Mouse (Mus musculus): Measurements from ENCODE around the gene Dock3. TPM values are rescaled to one million over a fixed set of nuclear protein-coding genes. Genes with fewer than 3 reads are reported as not detected.
"Not testable (repeated sequence)": the region's sequence is repeated elsewhere in the genome, so short reads cannot be mapped to it uniquely, and the experiment has no call there.

Gene Dock3
- polyA plus RNA-seq, 1 experiment: 4.5 TPM

DNA sequence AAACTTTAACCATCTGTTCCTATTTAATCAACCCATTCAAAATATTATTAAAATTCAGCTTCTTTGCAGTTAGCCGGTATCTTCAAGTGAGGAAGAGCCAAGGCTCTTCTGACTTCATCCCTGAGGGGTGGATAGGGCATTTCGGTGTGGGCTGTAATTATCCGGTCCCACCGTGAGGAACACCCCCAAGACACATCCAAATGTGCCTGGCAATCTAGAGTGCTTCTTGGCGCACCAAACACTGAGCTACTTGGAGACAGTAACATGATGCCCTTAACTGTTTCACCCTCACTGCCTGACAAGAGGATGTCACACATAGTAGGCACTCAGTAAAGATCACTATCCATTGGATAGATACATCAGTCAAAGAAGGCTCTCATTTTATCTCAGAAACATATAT is 4.4 kb upstream of the Dock3 start:
- Histone ChIP-seq H3K9me3 (replicated peaks; ENCODE audit: control insufficient read depth, insufficient read depth, low read length, poor library complexity, severe bottlenecking) (no peaks in the 10 kb centered on the region), H3K9ac (ENCODE audit: low read depth, poor library complexity, severe bottlenecking) (no peak overlapping the region), H3K4me1 (ENCODE audit: control insufficient read depth, insufficient read depth, low read length) (no peaks in the 10 kb centered on the region), H3K27ac (ENCODE audit: insufficient read depth, low read length) (no peak overlapping the region), H3K4me3 (ENCODE audit: low read depth, low read length) (no peak overlapping the region), H3K36me3 (ENCODE audit: control insufficient read depth, insufficient read depth, low read length, poor library complexity, severe bottlenecking) (no peaks in the 10 kb centered on the region), H3K27me3 (ENCODE audit: control insufficient read depth, insufficient read depth, low read length, poor library complexity, severe bottlenecking) (peaks cover 27% of the 10 kb centered on the region)
- TF ChIP-seq CTCF (IDR thresholded peaks at IDR 0.05; ENCODE audit: low read depth, low read length) (no peak), EP300 (IDR thresholded peaks at IDR 0.05; ENCODE audit: insufficient read depth, low read depth, low read length) (no peak), POLR2A (IDR thresholded peaks at IDR 0.05; ENCODE audit: insufficient read depth, low read length) (no peak)

DNA sequence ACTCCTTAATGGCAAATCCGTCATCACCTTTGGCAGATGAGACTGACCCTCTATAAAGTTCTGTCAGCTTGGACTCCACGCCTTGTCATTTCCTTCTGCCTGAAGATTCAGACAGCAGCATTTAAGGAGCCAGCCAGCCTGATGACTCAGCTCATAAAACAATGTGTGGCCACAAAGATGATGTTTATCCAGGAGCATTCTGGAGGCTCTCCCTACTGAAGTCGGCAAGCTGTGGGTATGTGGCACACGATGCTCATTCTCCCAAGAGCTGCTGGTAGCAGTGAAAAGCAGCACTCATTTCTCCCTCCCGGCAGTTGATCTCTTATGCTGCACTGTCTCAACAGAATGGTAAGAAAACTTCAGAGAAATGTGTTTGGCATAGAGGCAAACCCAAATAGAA is 3.6 kb upstream of the Dock3 start:
- H3K4me3 ChIP-seq (ENCODE audit: low read depth, low read length): no peak overlapping the region
- TF ChIP-seq CTCF (IDR thresholded peaks at IDR 0.05; ENCODE audit: low read depth, low read length) (no peak), POLR2A (IDR thresholded peaks at IDR 0.05; ENCODE audit: insufficient read depth, low read length) (no peak), EP300 (IDR thresholded peaks at IDR 0.05; ENCODE audit: insufficient read depth, low read depth, low read length) (no peak)
- no peak overlapping the region for H3K27ac ChIP-seq (ENCODE audit: insufficient read depth, low read length)

DNA sequence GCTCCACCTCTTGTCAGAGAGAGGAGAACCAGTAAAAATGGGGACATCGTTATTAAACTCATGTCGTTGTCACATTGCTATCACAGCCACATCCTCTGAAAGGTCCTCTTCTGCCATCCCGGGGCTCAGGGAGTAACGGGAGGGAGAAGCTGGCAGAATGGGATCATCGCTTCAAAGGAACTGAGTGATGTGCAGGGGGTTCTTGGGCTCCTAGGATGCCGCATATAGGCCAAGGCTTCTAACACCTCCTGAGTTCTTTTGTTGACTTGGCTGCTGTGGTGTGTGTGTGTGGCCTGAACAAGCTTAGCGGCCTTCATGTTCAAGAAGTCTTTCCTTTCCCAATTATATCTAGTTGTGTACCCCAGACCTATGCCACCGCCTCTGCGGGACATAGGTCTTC is 431 bp upstream of the Dock3 start:
- Histone ChIP-seq H3K4me1 (ENCODE audit: control insufficient read depth, insufficient read depth, low read length) (no peaks in the 10 kb centered on the region), H3K27ac (ENCODE audit: insufficient read depth, low read length) (no peak overlapping the region), H3K9me3 (replicated peaks; ENCODE audit: control insufficient read depth, insufficient read depth, low read length, poor library complexity, severe bottlenecking) (no peaks in the 10 kb centered on the region), H3K9ac (ENCODE audit: low read depth, poor library complexity, severe bottlenecking) (peak overlapping the region; percentile 99), H3K27me3 (ENCODE audit: control insufficient read depth, insufficient read depth, low read length, poor library complexity, severe bottlenecking) (peaks cover 29% of the 10 kb centered on the region), H3K4me3 (ENCODE audit: low read depth, low read length) (peak overlapping the region; percentile 85), H3K36me3 (ENCODE audit: control insufficient read depth, insufficient read depth, low read length, poor library complexity, severe bottlenecking) (no peaks in the 10 kb centered on the region)
- TF ChIP-seq POLR2A (IDR thresholded peaks at IDR 0.05; ENCODE audit: insufficient read depth, low read length) (no peak), CTCF (IDR thresholded peaks at IDR 0.05; ENCODE audit: low read depth, low read length) (no peak), EP300 (IDR thresholded peaks at IDR 0.05; ENCODE audit: insufficient read depth, low read depth, low read length) (no peak)

More for the DNA sequence above, 3.6 kb upstream of the Dock3 start:
- no peaks in the 10 kb centered on the region for H3K9me3 ChIP-seq (replicated peaks; ENCODE audit: control insufficient read depth, insufficient read depth, low read length, poor library complexity, severe bottlenecking)
- no peaks in the 10 kb centered on the region for H3K36me3 ChIP-seq (ENCODE audit: control insufficient read depth, insufficient read depth, low read length, poor library complexity, severe bottlenecking)
- no peaks in the 10 kb centered on the region for H3K4me1 ChIP-seq (ENCODE audit: control insufficient read depth, insufficient read depth, low read length)
- H3K27me3 ChIP-seq (ENCODE audit: control insufficient read depth, insufficient read depth, low read length, poor library complexity, severe bottlenecking): peaks cover 30% of the 10 kb centered on the region
- H3K9ac ChIP-seq (ENCODE audit: low read depth, poor library complexity, severe bottlenecking): no peak overlapping the region

DNA sequence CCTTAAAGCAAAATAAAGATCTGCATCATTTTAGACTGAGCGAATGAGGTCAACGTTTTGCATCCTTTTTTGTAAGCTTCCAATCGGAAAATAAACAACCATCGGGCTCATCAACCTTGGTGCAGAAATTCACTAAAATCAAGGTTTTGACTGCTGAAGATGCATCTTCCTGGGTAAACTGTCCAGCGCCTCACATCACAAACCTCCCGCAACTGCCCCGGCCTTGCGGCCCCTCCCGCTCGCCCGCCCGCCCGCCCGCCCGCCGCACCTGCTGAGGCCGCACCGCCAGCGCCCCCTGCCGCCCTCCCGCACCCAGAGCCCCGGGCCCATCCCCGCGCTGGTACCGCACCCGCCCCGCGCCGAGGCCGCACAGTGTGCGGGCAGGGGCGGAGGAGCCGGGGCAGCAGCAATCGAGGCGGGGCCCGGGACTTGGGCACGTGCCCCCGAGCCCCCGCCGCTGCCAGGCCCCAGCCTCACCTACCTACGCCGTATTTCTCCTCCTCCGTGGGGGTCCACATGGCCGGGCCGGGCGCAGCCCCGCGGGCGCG is 644 bp downstream of the Dock3 start:
- Histone ChIP-seq H3K36me3 (ENCODE audit: control insufficient read depth, insufficient read depth, low read length, poor library complexity, severe bottlenecking) (no peaks in the 10 kb centered on the region), H3K27ac (ENCODE audit: insufficient read depth, low read length) (no peak overlapping the region), H3K27me3 (ENCODE audit: control insufficient read depth, insufficient read depth, low read length, poor library complexity, severe bottlenecking) (peaks cover 29% of the 10 kb centered on the region), H3K9me3 (replicated peaks; ENCODE audit: control insufficient read depth, insufficient read depth, low read length, poor library complexity, severe bottlenecking) (no peaks in the 10 kb centered on the region), H3K4me1 (ENCODE audit: control insufficient read depth, insufficient read depth, low read length) (no peaks in the 10 kb centered on the region), H3K4me3 (ENCODE audit: low read depth, low read length) (peak overlapping the region; percentile 85), H3K9ac (ENCODE audit: low read depth, poor library complexity, severe bottlenecking) (peak overlapping the region; percentile 99)
- TF ChIP-seq CTCF (IDR thresholded peaks at IDR 0.05; ENCODE audit: low read depth, low read length) (no peak), POLR2A (IDR thresholded peaks at IDR 0.05; ENCODE audit: insufficient read depth, low read length) (no peak)

DNA sequence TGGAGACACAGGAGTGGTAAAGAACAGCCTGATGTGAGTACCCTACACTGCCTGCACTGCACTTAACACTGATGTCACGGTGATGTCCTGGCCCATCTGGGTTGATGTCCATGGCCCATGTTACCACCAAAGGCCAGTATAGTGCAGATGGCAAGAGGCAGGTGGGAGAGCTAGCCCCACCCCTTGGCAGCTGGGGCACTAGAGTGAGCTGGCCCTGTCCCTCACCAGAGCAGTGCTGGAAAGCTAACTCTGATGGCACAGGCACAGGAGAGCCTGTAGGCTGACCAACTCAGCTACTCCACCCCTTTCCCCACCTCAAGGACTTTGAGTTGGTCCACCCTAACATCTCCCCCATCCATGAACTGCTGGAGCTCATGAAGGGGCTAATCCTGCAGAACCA is 7.1 kb downstream of the Dock3 start:
- no peaks in the 10 kb centered on the region for H3K4me1 ChIP-seq (ENCODE audit: control insufficient read depth, insufficient read depth, low read length)
- H3K27ac ChIP-seq (ENCODE audit: insufficient read depth, low read length): no peak overlapping the region
- no peak overlapping the region for H3K9ac ChIP-seq (ENCODE audit: low read depth, poor library complexity, severe bottlenecking)
- H3K4me3 ChIP-seq (ENCODE audit: low read depth, low read length): no peak overlapping the region
- no peaks in the 10 kb centered on the region for H3K36me3 ChIP-seq (ENCODE audit: control insufficient read depth, insufficient read depth, low read length, poor library complexity, severe bottlenecking)
- no peak for TF ChIP-seq EP300 (IDR thresholded peaks at IDR 0.05; ENCODE audit: insufficient read depth, low read depth, low read length)
- no peak for TF ChIP-seq POLR2A (IDR thresholded peaks at IDR 0.05; ENCODE audit: insufficient read depth, low read length)
- TF ChIP-seq CTCF (IDR thresholded peaks at IDR 0.05; ENCODE audit: low read depth, low read length): no peak
- no peaks in the 10 kb centered on the region; the same call in 1 of the 2 replicates for H3K27me3 ChIP-seq (ENCODE audit: control insufficient read depth, insufficient read depth, low read length, poor library complexity, severe bottlenecking)
- H3K9me3 ChIP-seq (replicated peaks; ENCODE audit: control insufficient read depth, insufficient read depth, low read length, poor library complexity, severe bottlenecking): no peaks in the 10 kb centered on the region

DNA sequence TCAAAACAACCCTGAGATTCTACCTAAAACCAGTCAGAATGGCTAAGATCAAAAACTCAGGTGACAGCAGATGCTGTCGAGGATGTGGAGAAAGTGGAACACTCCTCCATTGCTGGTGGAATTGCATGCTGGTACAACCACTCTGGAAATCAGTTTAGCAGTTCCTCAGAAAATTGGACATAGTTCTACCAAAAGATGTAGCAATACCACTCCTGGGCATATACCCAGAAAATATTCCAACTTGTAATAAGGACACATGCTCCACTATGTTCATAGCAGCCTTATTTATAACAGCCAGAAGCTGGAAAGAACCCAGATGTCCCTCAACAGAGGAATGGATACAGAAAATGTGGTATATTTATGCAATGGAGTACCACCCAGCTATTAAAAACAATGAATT is 56.9 kb downstream of the Dock3 start:
- H3K4me3 ChIP-seq (ENCODE audit: low read depth, low read length); H3K9me3 ChIP-seq (replicated peaks; ENCODE audit: control insufficient read depth, insufficient read depth, low read length, poor library complexity, severe bottlenecking); H3K9ac ChIP-seq (ENCODE audit: low read depth, poor library complexity, severe bottlenecking); H3K27ac ChIP-seq (ENCODE audit: insufficient read depth, low read length); H3K4me1 ChIP-seq (ENCODE audit: control insufficient read depth, insufficient read depth, low read length); H3K36me3 ChIP-seq (ENCODE audit: control insufficient read depth, insufficient read depth, low read length, poor library complexity, severe bottlenecking); H3K27me3 ChIP-seq (ENCODE audit: control insufficient read depth, insufficient read depth, low read length, poor library complexity, severe bottlenecking): not testable (repeated sequence)

Measured in ES-Bruce4 (cell line).